Mouse (Mus musculus) kidney, adult 8-10 months (tissue): ENCODE measurements around the gene Fcgrt.

Source experiments
- DNase-seq, 2 experiments: peaks; one replicate each; pipeline ENCODE4 v3.0.0; 2022

Fcgrt gene

DNA sequence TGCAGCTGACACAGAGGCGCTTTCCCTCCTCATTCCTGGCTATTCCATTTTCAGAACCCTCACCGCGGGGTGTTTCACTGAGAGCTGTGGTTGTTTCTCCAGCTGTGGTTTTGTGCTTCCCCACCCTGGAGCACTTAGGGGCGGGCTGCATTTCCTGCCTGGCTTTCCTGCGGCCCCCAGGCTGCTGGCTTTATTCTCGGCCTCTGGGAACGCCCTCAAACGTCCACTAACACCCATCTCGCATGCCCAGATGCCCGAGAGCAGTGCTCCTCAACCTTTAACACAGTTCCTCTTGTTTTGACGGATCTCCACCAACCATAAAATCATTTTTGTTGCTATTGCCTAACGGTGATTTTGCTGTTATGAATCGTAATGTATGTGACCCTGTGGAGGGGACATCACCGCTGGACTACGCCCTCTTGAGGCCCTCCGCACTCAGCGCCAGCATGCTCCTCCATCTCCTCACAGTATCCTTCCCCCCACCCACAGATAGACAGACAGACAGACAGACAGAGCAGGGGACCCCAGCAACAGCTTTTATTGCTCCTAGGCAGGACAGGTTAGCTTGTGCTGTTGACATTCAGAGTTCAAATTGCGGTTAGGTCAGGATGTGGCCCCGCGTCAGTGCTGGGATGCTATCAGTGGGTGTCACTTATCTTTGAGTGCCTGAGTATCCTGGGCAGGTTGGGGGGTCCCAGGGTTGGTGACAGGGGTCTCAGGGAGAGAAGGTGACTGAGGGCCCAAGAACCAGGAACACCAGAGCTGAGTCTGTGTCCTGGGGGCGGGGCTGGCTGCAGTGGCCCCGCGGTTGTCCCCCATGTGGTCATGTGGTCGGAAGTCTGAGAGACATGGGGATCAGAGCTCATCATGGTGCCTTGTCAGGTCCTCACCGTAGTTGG lies 21.0 kb downstream of the Fcgrt start:
- DNase-seq = no peak

DNA sequence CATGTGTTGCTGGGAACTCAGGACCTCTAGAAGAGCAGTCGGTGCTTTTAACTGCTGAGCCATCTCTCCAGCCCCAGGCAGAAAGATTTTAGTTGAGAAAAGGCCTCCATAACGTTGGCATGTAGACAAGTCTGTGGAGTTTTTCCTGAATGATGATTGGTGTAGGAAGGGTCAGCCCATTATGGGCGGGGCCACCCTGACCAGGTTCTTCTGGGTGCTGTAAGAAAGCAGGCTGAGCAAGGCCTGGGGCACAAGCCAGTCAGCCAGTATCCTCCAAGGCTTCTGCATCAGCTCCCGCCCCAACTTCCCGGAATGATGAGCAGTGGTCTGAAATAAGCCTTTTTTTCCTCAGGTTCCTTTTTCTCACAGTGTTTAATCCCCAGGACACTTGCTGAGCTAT lies 22.6 kb downstream of the Fcgrt start:
- no peak for DNase-seq

DNA sequence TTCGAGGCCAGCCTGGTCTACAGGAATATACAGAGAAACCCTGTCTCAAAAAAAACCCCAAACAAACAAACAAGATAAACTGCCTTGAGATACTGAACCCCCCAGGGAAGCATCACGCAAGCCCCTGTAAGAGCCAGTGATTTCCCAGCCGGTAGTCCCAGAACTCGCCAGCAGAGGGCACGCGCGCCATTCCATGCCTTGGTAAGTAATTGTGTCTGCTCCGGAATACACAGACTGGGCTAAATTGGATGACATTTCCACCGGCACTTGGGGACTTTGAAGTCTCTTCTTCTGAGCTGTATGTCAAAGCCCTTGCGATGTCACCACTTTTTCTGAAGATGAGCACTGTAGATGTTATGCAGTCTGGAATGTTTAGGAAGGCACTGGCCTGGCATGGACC lies 23.8 kb downstream of the Fcgrt start:
- peak; percentile 84 to 94 for DNase-seq

DNA sequence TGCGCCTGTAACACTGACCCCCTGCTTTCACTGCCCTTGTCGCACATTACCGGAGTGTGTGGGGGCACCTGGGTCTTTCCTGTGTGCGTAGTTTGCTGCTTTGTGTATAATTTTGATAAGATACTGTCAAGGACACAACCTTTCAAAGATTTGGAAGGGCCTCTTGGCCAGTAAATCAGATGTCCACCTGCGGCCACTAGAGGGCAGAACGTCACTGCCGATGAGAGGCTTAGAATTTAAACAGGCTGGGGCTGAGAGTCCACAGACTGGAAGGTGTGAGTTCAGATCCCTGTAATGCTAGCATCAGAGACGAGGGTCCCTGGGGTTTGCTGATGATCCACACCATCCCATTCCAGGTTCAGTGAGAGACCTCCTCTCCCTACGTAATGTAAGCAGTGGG lies 25.1 kb downstream of the Fcgrt start:
- peak; percentile 63 to 81 for DNase-seq

DNA sequence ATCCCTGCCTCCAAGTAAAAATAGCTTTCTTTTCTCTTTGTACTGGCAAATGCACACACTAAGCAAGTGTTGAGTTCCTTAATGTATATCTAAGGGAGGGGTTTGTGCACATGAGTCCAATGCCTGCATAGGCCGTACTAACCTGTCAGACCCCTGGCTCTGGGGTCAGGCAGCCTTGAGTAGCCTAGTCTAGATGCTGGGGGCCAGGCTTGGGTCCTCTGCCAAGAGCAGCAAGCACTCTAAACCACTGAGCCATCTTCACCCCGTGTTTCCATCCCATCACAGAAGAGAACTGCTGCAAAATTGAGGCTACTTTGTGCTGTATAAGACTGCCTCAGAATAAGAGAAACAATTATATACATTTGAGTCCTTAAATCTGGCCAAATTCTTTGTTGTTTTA lies 25.8 kb downstream of the Fcgrt start:
- DNase-seq = no peak

DNA sequence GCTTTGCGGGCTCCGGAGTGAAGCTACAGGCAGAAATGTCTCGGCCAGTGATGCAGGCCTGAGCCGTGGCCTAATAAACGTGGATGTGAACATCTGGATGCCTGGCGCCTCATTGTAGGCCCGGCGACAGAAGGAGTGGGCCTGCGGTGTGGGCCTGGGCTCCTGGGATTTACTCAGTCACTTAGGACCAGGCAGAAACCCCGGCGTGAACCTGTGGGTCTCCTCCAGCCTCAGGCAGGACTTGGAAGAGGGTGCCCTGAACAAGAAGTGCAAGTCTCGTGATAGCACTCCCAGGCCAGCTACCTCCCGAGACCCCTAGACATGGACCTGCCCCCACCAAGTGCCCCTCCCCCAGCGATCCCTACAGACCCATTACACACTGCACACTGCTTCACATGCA lies 26.3 kb downstream of the Fcgrt start:
- DNase-seq = no peak

DNA sequence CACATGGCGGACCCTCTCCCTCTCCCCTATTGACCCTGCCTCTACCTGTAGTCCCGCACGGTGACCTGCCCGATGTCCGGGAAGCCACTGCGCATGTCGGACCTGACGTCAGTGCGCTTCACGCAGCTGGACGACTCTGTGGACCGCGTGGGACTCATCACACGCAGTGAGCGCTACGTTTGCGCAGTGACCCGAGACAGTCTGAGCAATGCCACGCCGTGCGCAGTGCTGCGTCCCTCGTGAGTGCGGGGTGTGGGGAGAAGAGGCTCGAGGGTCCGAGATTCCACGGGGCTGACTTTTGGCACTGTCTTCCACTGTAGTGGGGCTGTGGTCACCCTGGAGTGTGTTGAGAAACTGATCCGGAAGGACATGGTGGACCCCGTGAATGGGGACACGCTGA lies 27.1 kb downstream of the Fcgrt start:
- DNase-seq = no peak

DNA sequence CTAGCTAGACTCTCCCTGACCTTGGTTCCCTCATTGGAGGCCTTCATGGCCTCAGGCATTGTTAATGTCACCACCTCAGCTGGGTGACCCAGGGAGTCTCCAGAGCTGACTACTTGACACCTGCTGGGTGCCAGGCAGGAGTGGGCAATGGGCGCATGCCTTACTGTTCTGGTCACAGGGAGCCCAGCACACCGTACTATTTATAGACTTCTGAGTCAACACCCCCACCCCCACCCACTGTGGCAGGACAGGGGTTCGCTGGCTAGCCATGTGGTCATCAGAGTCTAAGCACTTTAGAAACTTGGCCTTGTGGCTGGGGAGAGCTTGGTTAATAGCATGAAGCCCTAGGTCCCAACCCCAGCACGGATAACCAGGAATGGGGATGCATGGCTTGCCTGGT lies 28.2 kb downstream of the Fcgrt start:
- DNase-seq = no peak

DNA sequence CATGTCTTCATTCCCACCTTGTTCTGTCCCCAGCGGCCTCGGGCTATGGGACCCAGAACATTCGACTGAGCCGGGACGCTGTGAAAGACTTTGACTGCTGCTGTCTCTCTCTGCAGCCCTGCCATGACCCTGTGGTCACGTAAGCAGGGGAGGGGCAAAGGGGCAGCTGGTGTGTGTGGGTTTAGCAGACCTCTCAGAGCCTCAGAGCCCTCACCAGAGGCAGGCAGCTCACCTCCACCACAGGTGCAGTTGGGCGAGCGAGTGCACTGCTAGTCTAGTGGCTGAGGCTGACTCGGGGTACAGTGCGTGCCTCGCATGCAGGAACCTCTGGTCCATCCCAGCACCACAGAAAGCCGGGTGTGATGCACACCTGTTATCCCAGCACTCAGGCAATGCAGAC lies 29.7 kb downstream of the Fcgrt start:
- DNase-seq = no peak

DNA sequence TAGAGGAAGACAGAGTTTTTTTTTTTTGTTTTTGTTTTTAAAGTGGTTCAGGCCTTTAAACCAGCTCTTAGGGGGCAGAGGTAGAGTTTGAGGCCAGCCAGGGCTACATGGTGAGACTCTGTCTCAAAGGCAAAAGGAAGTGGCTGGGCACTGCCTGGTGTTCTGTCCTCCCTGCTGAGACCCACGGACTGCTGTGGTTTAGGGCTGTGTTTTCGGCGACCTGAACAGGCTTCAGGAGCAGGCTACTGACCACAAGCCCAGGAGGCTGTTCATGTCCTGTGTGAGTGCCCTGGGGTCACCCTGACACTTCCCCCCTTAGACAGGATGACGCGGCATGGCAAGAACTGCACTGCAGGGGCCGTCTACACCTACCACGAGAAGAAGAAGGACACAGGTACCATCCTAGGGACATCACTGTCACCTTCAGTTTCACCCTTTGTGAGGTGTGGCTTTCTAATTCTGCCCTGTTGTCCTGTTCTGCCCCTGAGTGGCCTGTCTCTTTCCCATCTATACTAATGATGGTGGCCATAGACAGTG lies 30.4 kb downstream of the Fcgrt start:
- no peak for DNase-seq

DNA sequence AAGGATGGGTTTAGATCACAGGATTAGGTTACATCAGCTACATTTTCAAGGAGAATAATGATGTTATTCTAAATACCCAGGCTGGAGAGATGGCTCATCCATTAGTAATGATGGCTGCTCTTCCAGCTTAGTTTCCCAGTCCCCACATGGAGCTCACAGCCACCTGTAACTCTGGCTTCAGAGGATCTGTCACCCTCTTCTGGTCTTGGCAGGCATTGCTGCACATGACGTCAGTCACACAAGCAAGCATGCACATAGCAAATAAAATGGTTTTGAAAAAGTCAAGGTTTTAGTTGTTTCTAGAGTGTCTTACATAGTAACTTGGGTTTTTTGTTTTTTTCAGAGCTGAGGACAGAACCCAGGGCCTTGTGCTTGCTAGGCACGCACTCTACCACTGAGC lies 31.4 kb downstream of the Fcgrt start:
- DNase-seq = no peak

DNA sequence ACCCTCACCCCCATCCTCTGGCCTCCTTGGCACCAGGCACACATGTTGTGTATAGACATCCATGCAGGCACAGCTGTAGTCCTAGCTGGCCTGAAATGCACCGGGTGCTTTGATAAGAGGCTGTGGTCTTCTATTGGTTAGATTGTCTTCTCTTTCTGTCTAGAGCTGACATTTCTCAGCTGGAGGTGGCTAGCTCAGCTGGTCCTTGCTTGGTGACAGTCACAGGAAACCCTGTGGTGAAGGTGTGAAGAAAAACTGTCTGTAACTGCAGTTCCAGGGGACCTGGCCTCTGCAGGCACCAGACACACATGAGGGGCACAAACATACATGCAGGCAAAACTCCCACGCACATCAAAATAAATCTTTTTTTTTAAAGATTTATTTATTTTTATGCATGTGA lies 34.0 kb downstream of the Fcgrt start:
- DNase-seq = no peak

DNA sequence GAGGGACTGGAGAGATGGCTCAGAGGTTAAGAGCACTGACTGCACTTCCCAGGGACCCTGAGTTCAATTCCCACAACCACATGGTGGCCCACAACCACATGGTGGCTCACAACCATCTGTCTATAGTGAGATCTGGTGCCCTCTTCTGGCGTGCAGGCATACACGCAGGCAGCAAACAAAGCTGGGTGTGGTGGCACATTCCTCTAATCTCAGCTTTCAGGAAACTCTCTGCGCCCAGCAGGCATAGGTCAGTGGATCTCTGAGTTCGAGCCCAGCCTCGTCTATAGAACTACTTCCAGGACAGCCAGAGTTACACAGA lies 35.7 kb downstream of the Fcgrt start:
- DNase-seq = peak in 1 of 2 experiments; percentile 50

DNA sequence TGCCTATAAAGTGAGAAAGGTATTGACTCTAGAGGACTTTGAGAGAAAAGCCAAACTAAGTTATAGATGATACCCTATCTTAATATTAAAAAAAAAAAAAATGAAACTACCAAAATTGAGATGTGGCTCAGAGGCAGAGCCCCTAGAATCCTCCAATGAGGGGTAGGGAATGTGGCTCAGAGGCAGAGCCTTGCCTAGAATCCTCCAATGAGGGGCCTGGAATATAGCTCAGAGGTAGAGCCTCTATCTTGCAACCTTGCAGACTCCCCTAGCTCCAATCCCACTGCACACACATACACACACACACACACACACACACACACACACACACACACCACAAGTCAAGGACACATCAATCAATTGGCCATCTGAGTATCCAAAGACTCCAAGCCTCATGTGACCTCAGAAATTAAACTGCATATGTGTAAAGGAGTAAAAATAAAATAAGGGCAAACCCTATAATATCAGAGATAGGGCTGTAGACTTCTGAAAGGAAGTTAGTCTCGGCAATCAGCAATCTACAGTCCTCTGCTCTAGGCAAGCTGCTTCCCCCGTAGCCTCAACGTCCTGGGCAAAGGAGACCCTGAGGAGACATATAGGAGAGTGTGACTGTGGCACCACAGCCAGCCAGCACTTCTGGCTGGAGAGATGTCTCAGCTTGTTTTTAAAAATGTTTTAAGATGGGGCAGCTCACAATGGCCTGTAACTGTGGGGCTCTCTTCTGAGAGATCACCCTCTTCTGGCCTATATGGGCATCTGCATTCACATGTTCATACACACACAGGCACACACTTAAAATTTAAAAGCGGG lies 36.3 kb downstream of the Fcgrt start:
- no peak for DNase-seq

DNA sequence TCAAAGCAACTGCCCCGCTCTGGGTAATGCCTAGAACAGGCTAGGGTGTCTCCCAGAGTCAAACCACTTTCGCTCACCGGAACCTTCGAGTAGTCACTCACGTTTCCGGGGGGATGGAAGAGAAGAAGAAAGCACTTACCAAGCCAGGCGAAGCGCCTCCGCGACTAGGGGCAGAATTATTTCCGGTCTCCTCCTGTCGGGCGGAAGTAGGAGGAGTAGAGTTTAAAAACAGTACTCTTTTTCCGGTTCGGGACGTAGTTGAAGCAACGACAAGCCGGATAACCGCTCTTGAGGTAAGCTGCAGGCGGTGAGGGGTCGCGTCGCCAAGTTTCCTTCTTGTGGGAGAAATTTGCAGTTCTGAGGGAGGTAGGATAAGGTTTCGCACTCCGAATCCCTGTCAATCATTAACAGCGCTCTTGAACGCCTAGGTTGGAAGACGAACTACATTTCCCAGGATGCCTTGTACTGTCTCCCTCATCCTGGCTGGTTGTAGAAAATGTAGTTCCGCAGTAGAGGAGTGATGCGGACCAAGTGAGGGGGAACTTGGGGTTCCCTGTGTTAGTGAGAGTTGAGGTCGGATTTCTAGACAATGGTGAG lies 41.3 kb downstream of the Fcgrt start, which contains the start of the genes Nosip and Prrg2:
Gene Nosip (plus strand): TSS at position 191 of the 597 bp plus-strand sequence.
Gene Prrg2 (minus strand): TSS at position 439 of the 597 bp plus-strand sequence.
- DNase-seq = peak; percentile 97 to 98

DNA sequence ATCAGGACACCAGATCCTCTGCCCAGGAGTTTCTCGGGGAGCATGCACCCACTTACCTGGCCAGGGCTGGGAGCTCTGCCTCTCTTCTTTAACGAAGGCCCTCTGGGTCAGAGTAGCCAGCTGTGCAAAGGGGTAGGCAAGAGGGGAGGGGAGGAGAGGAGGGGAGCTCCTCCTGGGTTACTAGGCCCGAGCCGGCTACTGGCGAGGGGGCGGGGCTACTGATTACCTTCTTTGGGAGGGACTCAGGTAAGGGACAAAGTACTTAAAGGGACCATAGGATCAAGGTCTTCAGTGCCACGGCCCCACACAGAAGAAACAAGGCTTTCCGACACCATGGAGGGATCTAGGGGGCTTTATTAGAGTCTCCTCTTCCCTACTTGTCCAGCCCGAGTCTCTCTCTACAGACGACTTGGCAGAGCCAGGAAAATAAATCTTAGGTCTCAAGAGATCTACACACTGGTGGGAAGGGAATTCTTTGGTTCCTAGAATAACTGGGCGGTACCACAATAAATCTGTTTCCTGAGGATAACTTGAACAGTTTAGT lies 42.0 kb downstream of the Fcgrt start:
- DNase-seq = peak; percentile 82 to 87

DNA sequence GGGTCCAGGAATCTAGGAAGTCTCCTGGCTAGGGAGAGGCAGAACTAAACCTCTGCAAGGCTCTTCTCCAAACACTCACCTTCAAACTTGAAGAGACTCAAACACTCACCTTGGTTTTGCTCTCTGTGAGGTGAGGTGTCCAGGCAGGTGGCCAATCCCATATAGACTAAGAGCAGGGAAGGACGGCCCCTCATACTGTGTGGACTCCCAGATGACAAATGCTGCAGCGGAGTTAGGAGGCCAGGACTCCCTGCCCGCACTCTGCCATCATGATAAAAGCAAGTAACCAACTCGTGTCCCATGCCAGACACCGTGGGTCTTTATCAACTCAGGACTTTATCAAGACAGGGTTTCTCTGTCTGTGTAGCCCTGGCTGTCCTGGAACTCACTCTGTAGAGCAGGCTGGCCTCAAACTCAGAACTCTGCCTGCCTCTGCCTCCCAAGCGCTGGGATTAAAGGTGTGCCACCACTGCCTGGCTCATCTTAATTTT lies 43.0 kb downstream of the Fcgrt start:
- DNase-seq = no peak

DNA sequence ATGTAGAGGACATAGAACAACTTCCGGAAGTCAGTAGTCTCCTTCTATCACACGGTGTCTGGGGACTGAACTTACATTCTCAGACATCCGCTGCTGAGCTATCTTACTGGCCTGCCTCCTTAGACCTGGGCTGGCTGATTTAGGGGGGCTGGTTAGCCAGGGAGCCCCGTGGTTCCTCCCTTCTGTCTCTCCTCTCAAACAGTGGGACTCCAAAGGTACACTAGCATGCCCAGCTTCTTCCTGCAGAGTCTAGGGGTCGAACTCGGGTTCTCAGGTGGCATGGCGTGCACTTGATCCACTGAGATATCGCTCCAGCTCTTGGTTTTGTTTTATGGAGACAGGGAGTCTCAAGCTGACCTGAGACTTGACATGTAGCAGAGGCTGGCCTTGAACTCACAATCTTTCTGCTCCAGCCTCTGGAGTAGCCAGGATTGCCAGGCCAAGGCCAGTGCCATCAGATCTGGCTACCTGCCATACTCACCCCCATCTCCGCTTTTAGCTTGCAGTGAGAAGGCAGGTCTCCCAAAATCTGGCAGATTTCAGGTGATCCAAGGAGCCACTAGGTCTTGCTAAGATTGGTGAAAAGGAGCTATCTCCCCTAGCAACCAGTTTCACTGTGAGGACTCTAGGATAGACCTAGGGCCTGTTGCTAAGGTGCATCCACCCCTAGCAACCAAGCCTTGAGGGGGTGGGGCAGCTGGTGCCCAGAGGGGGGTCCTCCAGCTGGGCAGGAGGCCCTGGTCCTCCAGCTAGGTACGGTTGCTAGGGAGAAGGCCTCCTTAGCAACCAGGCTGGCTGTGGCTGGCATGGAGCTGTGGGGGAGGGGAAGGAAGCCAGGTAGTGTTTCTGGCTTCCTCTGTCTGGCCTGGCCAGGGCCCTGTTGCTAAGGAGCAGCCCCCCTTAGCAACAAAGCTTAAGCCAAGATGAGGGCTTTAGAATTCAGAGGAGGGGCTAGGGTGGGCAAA lies 44.8 kb downstream of the Fcgrt start:
- DNase-seq = no peak

DNA sequence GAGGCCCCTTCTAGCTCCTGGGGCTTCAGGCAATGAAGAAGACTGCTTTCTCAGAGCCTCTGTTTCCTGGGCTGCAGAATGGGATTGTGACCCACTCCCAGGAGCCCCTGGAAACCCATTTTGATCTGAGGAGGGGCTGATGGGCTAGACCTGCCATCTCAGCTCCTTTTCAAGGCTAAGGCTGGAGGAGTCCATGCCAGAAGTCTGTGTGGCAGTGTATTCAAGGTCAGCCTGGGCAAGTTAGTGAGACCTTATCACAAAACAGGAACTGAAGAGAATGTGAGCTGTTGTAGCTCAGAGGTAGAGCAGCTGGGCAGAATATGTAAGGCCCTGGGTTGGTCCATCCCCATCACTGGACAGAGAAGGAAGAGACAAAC lies 46.7 kb downstream of the Fcgrt start:
- no peak for DNase-seq

DNA sequence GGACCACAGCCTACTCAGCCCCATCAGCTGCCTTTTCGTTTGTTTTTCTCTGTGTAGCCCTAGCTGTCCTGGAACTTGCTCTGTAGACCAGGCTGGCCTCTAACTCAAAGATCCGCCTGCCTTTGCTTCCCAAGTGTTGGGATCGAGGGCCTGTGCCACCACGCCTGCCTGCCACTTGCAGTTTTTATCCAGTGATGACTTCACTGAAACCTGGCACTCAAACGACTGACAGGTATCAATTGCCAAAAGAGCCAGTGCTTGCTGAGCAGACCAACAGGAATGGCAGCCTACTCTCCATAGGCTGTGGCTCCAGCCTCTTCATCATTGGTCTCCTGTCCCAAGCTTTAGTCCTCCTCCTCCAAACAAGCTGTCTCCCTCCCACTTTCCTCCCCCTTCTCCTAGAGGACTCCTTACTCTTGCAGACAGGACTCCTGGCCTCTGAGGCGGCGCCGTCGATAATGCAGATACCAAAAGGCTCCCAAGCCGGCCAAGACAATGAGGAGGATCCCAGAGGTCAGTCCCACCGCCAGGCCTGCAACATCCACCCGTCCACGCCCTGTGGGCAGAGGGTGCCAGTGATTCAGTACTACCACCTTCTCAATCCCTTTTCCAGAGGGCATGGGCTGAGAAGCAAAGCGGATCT lies 47.2 kb downstream of the Fcgrt start:
- no peak for DNase-seq

DNA sequence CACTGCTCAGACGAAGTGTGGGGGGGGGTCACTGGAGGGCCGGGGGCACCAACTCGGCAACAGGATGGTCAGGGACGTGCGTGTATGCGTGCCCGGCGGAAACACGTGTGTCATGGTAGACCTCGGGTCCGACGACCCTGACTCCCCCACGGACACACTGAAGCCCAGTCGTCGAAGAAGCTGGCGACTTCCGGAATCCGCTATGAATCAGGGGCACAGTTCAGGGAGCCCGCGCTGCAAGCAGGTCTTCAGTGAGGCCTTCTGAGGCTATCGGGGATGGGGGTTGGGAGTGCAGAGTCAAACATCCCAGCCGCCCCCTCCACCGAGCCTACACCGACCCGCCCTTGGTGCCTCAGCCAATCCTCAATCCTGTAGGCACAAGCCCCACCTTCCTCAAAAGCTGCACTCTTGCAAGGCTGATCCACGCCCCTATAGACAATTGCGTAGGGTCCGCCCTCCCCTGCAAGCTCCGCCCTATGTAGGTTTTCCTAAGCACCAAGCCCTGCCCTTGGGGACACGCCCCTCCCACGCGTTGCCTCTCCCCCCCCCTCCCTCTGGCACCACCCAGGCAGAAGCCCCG lies 49.6 kb downstream of the Fcgrt start:
- DNase-seq = peak; percentile 98 to 99
